Mouse (Mus musculus): ENCODE data around the gene Dot1l. TPM values are rescaled to one million over a fixed set of nuclear protein-coding genes. Genes with fewer than 3 reads are reported as not detected.

The Dot1l gene
- polyA plus RNA-seq (2015; fragmentation: Nextera tagmentation; extraction: Ambion mirVana): 10.5 and 15.0 TPM in 2 replicates

- DNase-seq (ENCODE audit: low spot score): peak; percentile 99
These were observed at the start of gene Dot1l for GRCm38 (mm10) chr10:80754594-80755290. Gene Dot1l, plus strand, starts transcription at chr10:80755206.

GRCm38 (mm10) chr10:80705479-80705878, 49.5 kb upstream of the Dot1l start:
- no peak for DNase-seq (ENCODE audit: low spot score)

GRCm38 (mm10) chr10:80710834-80711233, 44.2 kb upstream of the Dot1l start:
- DNase-seq (ENCODE audit: low spot score): no peak

GRCm38 (mm10) chr10:80717281-80717680, 37.7 kb upstream of the Dot1l start:
- no peak for DNase-seq (ENCODE audit: low spot score)

GRCm38 (mm10) chr10:80727369-80728127, 27.5 kb upstream of the Dot1l start:
- DNase-seq (ENCODE audit: low spot score): no peak

GRCm38 (mm10) chr10:80732611-80733101, 22.4 kb upstream of the Dot1l start:
- DNase-seq (ENCODE audit: low spot score): no peak

GRCm38 (mm10) chr10:80736731-80737130, 18.3 kb upstream of the Dot1l start:
- no peak for DNase-seq (ENCODE audit: low spot score)

GRCm38 (mm10) chr10:80738657-80739056, 16.3 kb upstream of the Dot1l start:
- no peak for DNase-seq (ENCODE audit: low spot score)

- no peak for DNase-seq (ENCODE audit: low spot score)
These were observed 13.9 kb upstream of the Dot1l start for GRCm38 (mm10) chr10:80741146-80741545.

GRCm38 (mm10) chr10:80741634-80742179, 13.3 kb upstream of the Dot1l start:
- no peak for DNase-seq (ENCODE audit: low spot score)

- peak; percentile 99 for DNase-seq (ENCODE audit: low spot score)
These were observed 12.6 kb upstream of the Dot1l start, which contains the start of gene Ap3d1 for GRCm38 (mm10) chr10:80742180-80742978. Gene Ap3d1, minus strand, starts transcription at chr10:80742264.

- no peak for DNase-seq (ENCODE audit: low spot score)
These were observed 10.7 kb upstream of the Dot1l start for GRCm38 (mm10) chr10:80744262-80744661.

- DNase-seq (ENCODE audit: low spot score): peak; percentile 68
These were observed 7.6 kb upstream of the Dot1l start for GRCm38 (mm10) chr10:80747410-80747809.

GRCm38 (mm10) chr10:80748609-80749008, 6.4 kb upstream of the Dot1l start:
- DNase-seq (ENCODE audit: low spot score): peak; percentile 68

- DNase-seq (ENCODE audit: low spot score): peak; percentile 45
These were observed 3.7 kb upstream of the Dot1l start for GRCm38 (mm10) chr10:80751188-80751832.

- peak; percentile 81 for DNase-seq (ENCODE audit: low spot score)
These were observed 2.9 kb upstream of the Dot1l start for GRCm38 (mm10) chr10:80752079-80752625.

- no peak for DNase-seq (ENCODE audit: low spot score)
These were observed 447 bp downstream of the Dot1l start for GRCm38 (mm10) chr10:80755291-80756015.

- no peak for DNase-seq (ENCODE audit: low spot score)
These were observed 1.1 kb downstream of the Dot1l start for GRCm38 (mm10) chr10:80756099-80756498.

- DNase-seq (ENCODE audit: low spot score): no peak
These were observed 1.5 kb downstream of the Dot1l start for GRCm38 (mm10) chr10:80756509-80756908.

GRCm38 (mm10) chr10:80756967-80757366, 2.0 kb downstream of the Dot1l start:
- DNase-seq (ENCODE audit: low spot score): no peak
